Comparison of ENCODE assay signal across 8 mouse cellular contexts in the genomic region with DNA sequence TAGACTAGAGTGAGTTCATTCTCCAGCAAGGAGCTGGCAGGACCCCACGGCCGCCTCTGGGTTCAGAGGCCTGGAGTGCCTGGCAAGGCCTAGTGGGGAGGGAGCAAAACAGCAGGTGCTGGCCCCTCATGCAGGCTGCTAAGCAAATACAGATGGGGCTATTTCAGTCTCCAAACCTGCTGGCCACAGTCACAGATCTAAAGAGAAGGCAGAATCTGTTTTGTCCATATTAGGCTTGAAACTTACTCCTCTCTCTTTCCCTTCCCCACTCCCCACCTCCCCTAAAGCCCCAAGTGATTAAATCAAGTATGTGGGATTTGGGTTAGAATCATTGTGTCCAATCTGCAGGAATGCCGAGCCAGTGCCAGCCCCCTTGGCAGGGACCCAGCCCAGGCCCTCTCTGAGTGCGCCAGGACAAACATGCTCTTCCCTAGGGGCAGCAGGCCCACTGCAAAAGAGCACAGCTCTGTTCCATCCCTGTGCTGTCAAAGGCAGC. TPM values are rescaled to one million over a fixed set of nuclear protein-coding genes. Genes with fewer than 3 reads are reported as not detected.
A peak's percentile ranks its signal among the peaks of the same experiment; 100 is the strongest.
DNase-seq lines count a peak whose midpoint lies in the region; ATAC-seq and TF ChIP-seq lines count a peak whose summit lies in the region.
"Had no signal": no experiment of that assay in that cellular context is flagged by ENCODE, and none has a peak within 500 bp of the region (broad histone marks: within the 10 kb centered on the region; RNA-seq: fewer than 3 reads in every experiment).

No protein-coding gene starts in this region.

- H3K27ac ChIP-seq in embryonic facial prominence, embryonic 13.5 days = peak overlapping the region; percentile 85
- H3K27ac ChIP-seq in heart, postnatal 0 days (ENCODE audit: low read depth) = peak overlapping the region; percentile 85
- H3K27ac ChIP-seq: liver, embryonic 14.5 days had no signal

- peak overlapping the region; percentile 16; the same call in 1 of the 2 replicates for H3K9ac ChIP-seq in embryonic facial prominence, embryonic 13.5 days
- H3K9ac ChIP-seq in heart, postnatal 0 days (replicated peaks; ENCODE audit: low read depth, low read length) = 0 out of 2 replicates have a peak overlapping the region, but pooled peaks have one; percentile 13
- H3K9ac ChIP-seq: liver, embryonic 14.5 days had no signal

- no peaks in the 10 kb centered on the region for H3K9me3 ChIP-seq in embryonic facial prominence, embryonic 13.5 days
- no peaks in the 10 kb centered on the region for H3K9me3 ChIP-seq in heart, postnatal 0 days (replicated peaks; ENCODE audit: control insufficient read depth, low read length)

- peak; percentile 80 for ATAC-seq in embryonic facial prominence, embryonic 13.5 days (ENCODE audit: insufficient number of reproducible peaks, insufficient read depth, low FRiP score, low TSS enrichment, low read depth)
- peak; percentile 74 for ATAC-seq in heart, postnatal 0 days (ENCODE audit: insufficient read depth, low read depth)

- peaks cover 15% of the 10 kb centered on the region for H3K4me1 ChIP-seq in embryonic facial prominence, embryonic 13.5 days
- H3K4me1 ChIP-seq in heart, postnatal 0 days (ENCODE audit: control insufficient read depth, insufficient read depth) = peaks cover 13% of the 10 kb centered on the region

- H3K36me3 ChIP-seq in embryonic facial prominence, embryonic 13.5 days = peaks cover 77% of the 10 kb centered on the region
- H3K36me3 ChIP-seq in heart, postnatal 0 days (replicated peaks; ENCODE audit: control insufficient read depth, insufficient read depth, low read length) = peaks cover 89% of the 10 kb centered on the region

- no peaks in the 10 kb centered on the region for H3K27me3 ChIP-seq in embryonic facial prominence, embryonic 13.5 days
- no peaks in the 10 kb centered on the region for H3K27me3 ChIP-seq in heart, postnatal 0 days (ENCODE audit: control insufficient read depth, insufficient read depth, low read length)

- H3K4me3 ChIP-seq in embryonic facial prominence, embryonic 13.5 days = no peak overlapping the region
- no peak overlapping the region for H3K4me3 ChIP-seq in heart, postnatal 0 days (ENCODE audit: low read depth, low read length)

- no peak for TF ChIP-seq CTCF in heart, postnatal 0 days (IDR thresholded peaks at IDR 0.05; ENCODE audit: low read depth)

- no peak for TF ChIP-seq EP300 in heart, postnatal 0 days (IDR thresholded peaks at IDR 0.05; ENCODE audit: low read depth)

- WGBS in embryonic facial prominence, embryonic 13.5 days = 41% methylated on average over 4 of the region's 4 CpGs
- WGBS in heart, postnatal 0 days = 29% methylated on average over 4 of the region's 4 CpGs

- H3K4me2 ChIP-seq in embryonic facial prominence, embryonic 13.5 days = 0 out of 2 replicates have a peak overlapping the region, but pooled peaks have one; percentile 18
- no peak overlapping the region for H3K4me2 ChIP-seq in heart, postnatal 0 days (ENCODE audit: low read depth, low read length)

- intact Hi-C loops in left cerebral cortex, postnatal 4 days (cut with DNase I) = no loop called here

- peak; percentile 66 for DNase-seq in urinary bladder, postnatal 14 days (ENCODE audit: low spot score)
- DNase-seq in urinary bladder, postnatal 10 days (ENCODE audit: low spot score) = no peak
- peak; percentile 47 for DNase-seq in heart, postnatal 0 days (ENCODE audit: low spot score)
- peak; percentile 91 for DNase-seq in left cerebral cortex, postnatal 4 days
- DNase-seq in skeletal muscle tissue, adult 2 months (ENCODE audit: low read depth, low spot score) = peak; percentile 79
- DNase-seq in spleen, postnatal 36 days (ENCODE audit: low spot score in 2 of 2) = no peak

RNA-seq across cellular contexts. Expression of gene Rpl27a, which starts 17.6 kb away (rescaled TPM):
- 154 and 159 TPM in 2 replicates for polyA plus RNA-seq in embryonic facial prominence, embryonic 13.5 days (2015; fragmentation: Nextera tagmentation; extraction: Ambion mirVana)
- 267 and 380 TPM in 2 replicates for total RNA-seq in heart, postnatal 0 days (2014; rRNA removed; ENCODE audit: low replicate concordance)
- 66.4 and 68.8 TPM in 2 replicates for polyA plus RNA-seq in heart, postnatal 0 days (2015; fragmentation: Nextera tagmentation; extraction: Ambion mirVana)
- 100 to 1,000 TPM; 159 TPM for total RNA-seq in left cerebral cortex, postnatal 4 days (2021)

RNA-seq across cellular contexts. Expression of gene Trim66, which starts 28.6 kb away (rescaled TPM):
- 1.3 and 2.4 TPM in 2 replicates for polyA plus RNA-seq in embryonic facial prominence, embryonic 13.5 days (2015; fragmentation: Nextera tagmentation; extraction: Ambion mirVana)
- total RNA-seq in heart, postnatal 0 days (2014; rRNA removed; ENCODE audit: low replicate concordance) = 0.08 TPM in 1 of 2 replicates, not detected in the other
- polyA plus RNA-seq in heart, postnatal 0 days (2015; fragmentation: Nextera tagmentation; extraction: Ambion mirVana) = not detected in 2 replicates
- total RNA-seq in left cerebral cortex, postnatal 4 days (2021) = 1 to 10 TPM; 3.1 TPM

Comparison
In these comparisons a context has a peak if more than half of its experiments do, and no peak if none do; other contexts are left out.
1. DNase-seq: peak in urinary bladder, postnatal 14 days (single experiment), heart, postnatal 0 days (single experiment), left cerebral cortex, postnatal 4 days (single experiment) and skeletal muscle tissue, adult 2 months (single experiment); none in urinary bladder, postnatal 10 days (single experiment) and spleen, postnatal 36 days (0 of 2).